Mouse (Mus musculus): ENCODE data around the gene Dok7. TPM values are rescaled to one million over a fixed set of nuclear protein-coding genes. Genes with fewer than 3 reads are reported as not detected.

The Dok7 gene
- total RNA-seq, 2 experiments from 2014 or later: 19.9 to 29.3 TPM

DNA sequence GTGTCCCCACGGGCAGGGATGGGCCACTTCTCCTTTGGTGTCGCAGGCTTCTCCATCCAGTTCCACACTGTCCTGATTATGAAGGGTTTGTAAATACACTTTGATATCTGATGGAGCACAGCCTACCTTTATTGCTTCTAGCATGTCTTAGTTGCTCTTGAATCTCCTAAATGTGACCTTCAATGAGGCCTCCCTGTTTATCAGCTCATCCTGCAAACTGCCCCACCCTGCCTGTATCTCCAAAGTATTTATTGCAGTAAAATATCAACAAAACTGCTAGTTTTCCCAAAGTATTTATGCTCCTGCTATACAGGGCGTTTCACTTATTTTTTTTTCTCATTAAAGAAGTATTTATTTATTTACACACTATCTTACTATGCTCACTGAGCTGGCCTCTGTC lies 59.4 kb downstream of the Dok7 start:
- DNase-seq: no peak

GRCm38 (mm10) chr5:35117633-35118032 lies 61.1 kb downstream of the Dok7 start:
- DNase-seq: no peak

DNA sequence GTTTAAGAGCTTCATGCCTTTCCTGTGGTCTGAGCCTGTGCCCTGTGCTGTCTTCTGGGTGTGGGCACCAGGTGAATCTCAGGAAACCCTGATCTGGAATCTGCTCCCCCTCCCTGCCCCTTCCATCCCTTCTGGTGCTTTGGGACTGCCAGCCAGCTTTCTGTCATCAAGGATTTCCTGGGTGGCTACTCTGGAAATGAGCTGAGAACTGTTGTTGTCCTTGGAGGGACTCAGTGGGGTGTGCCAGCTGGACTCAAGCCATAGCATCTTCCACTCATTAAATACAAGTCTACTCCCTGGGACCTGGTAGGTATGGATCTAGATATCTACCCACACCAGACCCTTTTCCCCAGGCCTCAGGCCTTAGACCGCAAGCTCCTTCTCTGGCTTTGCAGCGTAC lies 61.9 kb downstream of the Dok7 start:
- no peak for DNase-seq

- DNase-seq: no peak
Observed at GRCm38 (mm10) chr5:35120024-35120423, 63.5 kb downstream of the Dok7 start.

DNA sequence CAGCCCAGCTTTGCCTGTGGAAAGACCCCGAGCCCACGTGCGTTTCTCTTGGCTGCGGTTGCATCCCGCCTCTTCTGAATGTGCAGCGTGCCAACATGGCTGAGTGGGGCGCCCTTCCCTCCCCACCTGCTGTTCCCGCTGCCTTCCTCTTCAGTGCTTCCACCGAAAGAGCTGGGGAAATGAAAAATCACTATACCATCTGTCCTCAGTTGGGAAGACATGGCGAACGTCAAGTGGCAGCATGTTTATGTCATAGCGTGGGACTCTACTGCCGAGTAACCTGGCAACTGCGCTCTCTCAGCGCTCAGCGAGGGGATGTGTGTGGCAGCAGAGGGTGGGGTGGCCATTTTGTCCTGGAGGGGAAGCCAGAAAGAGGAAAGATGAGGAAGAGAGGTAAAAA lies 72.6 kb downstream of the Dok7 start:
- no peak for DNase-seq

DNA sequence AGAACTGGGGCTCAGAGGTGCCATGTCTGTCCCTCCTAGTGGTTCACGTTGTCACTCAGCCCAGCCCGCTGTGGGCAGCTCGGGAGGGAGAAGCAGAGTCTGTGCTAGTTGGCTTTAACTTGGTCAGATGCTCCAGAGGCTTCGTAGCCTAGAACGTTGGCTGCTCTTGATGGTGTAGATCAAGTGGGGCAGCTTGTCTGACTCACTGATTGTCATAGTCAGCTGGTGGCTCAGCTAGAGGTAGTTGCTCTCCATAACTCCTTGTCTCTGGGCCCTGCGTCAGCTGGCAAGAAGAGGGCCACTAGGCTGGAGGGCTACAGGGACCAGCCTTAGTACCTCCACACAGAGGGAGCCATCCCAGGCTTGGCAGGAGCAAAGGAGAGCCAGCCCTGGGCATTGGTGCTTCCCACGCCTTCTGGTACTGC lies 73.2 kb downstream of the Dok7 start:
- no peak for DNase-seq

- no peak for DNase-seq
Observed at GRCm38 (mm10) chr5:35131237-35131636, 74.7 kb downstream of the Dok7 start.

DNA sequence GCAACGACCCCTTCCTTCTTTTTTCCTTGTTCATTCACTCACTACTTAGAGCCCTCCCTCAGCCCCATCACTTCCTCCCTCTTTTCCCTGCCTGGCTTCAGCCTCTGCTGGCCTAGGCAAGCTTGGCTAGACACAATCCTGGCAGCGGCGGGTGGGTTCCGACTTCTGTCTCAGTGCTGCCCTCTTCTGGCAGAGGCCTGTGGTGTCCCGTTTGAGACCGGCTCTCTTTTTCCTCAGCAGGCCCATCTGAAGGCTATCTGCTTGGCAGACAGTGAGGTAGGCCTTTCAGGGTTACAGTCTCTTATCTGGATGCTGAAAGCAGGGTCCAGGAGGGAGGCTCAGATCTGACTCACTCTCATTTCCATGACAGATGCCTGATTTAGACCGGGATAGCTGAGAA lies 75.2 kb downstream of the Dok7 start:
- DNase-seq: peak; percentile 77

DNA sequence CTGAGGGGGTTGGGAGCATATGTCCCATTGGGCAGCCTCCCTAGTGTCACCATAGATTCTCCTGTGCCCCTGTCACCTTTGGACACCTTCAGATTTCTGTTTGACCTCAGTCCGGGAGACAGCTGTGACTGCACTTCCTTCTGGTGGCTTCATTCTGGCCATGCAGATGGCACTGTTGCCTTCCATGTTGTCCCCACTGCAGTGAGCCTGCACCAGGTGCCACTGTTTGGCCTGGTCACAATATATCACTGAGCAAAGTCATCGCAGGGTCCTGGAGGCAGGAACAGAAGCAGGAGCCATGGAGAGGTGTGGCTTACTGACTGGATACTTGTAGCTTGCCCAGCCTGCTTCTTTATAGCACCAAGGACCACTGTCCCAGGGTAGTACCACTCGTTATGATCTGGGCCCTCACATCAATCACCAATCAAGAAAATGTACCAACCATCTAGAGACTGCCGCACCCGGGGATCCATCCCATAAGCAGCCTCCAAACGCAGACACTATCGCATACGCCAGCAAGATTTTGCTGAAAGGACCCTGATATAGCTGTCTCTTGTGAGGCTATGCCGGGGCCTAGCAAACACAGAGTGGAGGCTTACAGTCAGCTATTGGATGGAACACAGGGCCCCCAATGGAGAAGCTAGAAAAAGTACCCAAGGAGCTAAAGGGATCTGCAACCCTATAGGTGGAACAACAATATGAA lies 75.9 kb downstream of the Dok7 start:
- no peak for DNase-seq

GRCm38 (mm10) chr5:35133468-35133867 lies 76.9 kb downstream of the Dok7 start:
- no peak for DNase-seq

GRCm38 (mm10) chr5:35134286-35134685 lies 77.7 kb downstream of the Dok7 start:
- DNase-seq: no peak

DNA sequence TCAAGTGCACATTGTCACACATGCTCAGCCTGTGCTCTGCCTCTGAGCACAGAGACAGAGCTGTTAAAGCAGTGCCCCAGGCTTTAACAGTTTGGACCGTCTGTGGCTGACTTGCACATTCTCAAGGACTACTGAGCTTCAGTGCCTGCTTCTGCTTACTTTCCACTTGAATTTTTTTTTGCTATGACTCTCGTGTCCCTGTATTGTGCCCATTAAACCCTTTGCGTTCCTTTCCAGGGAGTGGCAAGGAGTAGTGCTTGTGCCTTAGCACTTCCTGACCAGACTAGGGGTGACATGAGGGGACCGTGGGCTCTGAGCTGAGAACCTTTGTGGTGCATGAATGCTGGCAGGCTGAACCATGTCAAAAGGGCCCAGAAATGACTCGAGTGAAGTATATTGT lies 79.3 kb downstream of the Dok7 start:
- no peak for DNase-seq

Small RNA genes within 50 kb of the gene (microRNA-seq; reads per million reads assigned to microRNA genes)
- 1.3 to 1.5 reads per million in 2 experiments for gene Mir3097 (ENCODE audit: borderline replicate concordance in 2 of 2)

Other genes with a start within 250 kb of the Dok7 start
- under 1 TPM; 0.13 to 0.36 TPM for gene Msantd1, start 148.8 kb upstream of the Dok7 start, total RNA-seq (2021)
- gene Rgs12, start 107.3 kb upstream of the Dok7 start, total RNA-seq (2021): 1 to 10 TPM; 3.1 to 3.5 TPM
- under 1 TPM in 1 of 2 experiments, not detected in 1; 0.46 TPM for gene Hgfac, start 15.3 kb upstream of the Dok7 start, total RNA-seq (2021)
- 10 to 100 TPM; 22.2 to 35.2 TPM for gene Lrpap1, start 49.0 kb downstream of the Dok7 start, total RNA-seq (2021)
- gene Adra2c, start 221.6 kb downstream of the Dok7 start, total RNA-seq (2021): under 1 TPM; 0.20 to 0.32 TPM

All from gastrocnemius, postnatal 25 days (tissue).